Mouse (Mus musculus): ENCODE results near the gene Scn11a. TPM values are rescaled to one million over a fixed set of nuclear protein-coding genes. Genes with fewer than 3 reads are reported as not detected.

The Scn11a gene
- polyA plus RNA-seq, 1 experiment from 2014 or later: 0.13 TPM

DNA sequence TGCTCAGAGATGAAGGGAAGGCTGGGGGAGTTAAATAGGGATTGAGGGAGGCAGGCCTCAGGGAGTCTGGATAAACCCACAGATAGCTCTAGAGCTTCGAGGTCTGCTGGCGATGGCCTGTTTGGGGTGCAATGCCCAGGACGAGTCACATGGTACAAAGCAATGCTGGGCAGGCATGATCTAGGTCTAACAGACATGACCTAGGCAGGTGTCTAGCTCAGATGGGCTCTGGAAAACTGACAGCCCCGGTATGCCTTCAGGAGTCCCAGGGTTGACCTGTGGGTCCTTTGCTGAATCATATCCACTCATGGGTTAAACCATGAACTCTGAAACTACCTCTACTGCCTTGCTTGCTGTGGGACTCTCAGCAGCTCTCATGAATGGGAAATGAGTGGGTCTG lies 98.3 kb downstream of the Scn11a start:
- WGBS: 97% methylated on average over 4 of the region's 4 CpGs
- Histone ChIP-seq H3K4me3 (ENCODE audit: low read depth, low read length) (no peak overlapping the region), H3K4me1 (ENCODE audit: control insufficient read depth, insufficient read depth, low read length) (no peaks in the 10 kb centered on the region), H3K4me2 (ENCODE audit: low read depth, low read length) (no peak overlapping the region), H3K27me3 (ENCODE audit: control insufficient read depth, insufficient read depth, low read length) (no peaks in the 10 kb centered on the region), H3K36me3 (ENCODE audit: control insufficient read depth, insufficient read depth, low read length) (no peaks in the 10 kb centered on the region), H3K9ac (replicated peaks; ENCODE audit: low read depth, low read length) (no peak overlapping the region), H3K9me3 (ENCODE audit: control insufficient read depth, low read length) (no peaks in the 10 kb centered on the region), H3K27ac (ENCODE audit: low read depth, low read length) (no peak overlapping the region)
- no peak for ATAC-seq (ENCODE audit: low read depth)

DNA sequence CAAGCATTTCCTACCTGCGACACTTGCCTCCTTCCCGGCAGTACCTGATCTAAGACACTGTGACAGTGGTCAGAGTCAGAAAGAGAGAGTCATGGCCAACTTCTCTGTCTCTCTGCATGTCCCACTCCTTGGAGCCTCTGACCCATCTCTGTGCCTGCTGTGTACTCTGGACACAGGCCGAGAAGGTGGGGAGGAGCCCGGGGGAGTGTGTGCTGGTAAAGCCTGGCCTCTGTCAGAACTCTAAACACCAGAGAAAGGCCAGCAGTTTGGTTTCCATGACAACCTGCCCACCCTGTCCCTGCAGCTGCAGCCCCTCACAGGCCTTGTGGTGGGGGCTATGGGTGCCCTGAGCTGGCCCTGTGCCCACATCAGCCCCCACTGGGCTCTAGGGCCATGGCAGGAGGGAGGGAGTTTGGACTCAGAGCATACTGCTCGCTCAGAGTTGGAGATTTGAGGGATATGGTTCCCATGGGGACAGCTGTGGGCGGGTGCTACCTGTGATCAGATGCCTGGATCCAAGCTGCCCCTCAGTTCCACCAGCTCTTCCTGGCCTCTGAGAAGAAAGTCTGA lies 99.9 kb downstream of the Scn11a start:
- Histone ChIP-seq H3K4me3 (ENCODE audit: low read depth, low read length) (no peak overlapping the region), H3K9ac (replicated peaks; ENCODE audit: low read depth, low read length) (no peak overlapping the region), H3K4me2 (ENCODE audit: low read depth, low read length) (no peak overlapping the region), H3K4me1 (ENCODE audit: control insufficient read depth, insufficient read depth, low read length) (no peaks in the 10 kb centered on the region), H3K9me3 (ENCODE audit: control insufficient read depth, low read length) (no peaks in the 10 kb centered on the region), H3K36me3 (ENCODE audit: control insufficient read depth, insufficient read depth, low read length) (no peaks in the 10 kb centered on the region), H3K27me3 (ENCODE audit: control insufficient read depth, insufficient read depth, low read length) (no peaks in the 10 kb centered on the region), H3K27ac (ENCODE audit: low read depth, low read length) (no peak overlapping the region)
- WGBS: 67% methylated on average over 6 of the region's 6 CpGs
- no peak for ATAC-seq (ENCODE audit: low read depth)

DNA sequence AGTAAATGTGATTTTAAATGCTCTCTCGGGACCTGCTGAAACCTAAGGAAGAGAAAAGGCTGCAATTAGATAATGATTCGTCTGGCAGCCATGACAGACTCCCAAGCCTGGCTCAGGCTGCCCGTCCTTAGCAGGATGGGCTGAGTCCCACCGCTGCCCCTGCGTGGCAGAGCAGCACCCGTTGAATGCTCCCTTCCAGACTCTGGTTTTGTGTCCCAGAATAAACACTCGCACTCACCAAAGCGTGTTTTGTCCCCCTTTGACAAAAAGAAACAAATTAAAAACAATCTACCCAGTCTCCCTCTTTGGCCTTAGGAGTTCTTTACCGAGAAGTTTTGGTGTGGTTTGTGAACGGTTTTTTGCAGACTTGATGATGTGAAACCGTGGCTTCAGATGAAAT lies 106.0 kb downstream of the Scn11a start, which contains the start of gene Scn10a:
Gene Scn10a, minus strand, starts transcription at position 101 of the 400 bp plus-strand sequence.
- H3K4me1 ChIP-seq (ENCODE audit: control insufficient read depth, insufficient read depth, low read length): no peaks in the 10 kb centered on the region
- no peaks in the 10 kb centered on the region for H3K36me3 ChIP-seq (ENCODE audit: control insufficient read depth, insufficient read depth, low read length)
- no peaks in the 10 kb centered on the region for H3K27me3 ChIP-seq (ENCODE audit: control insufficient read depth, insufficient read depth, low read length)
- H3K4me3 ChIP-seq (ENCODE audit: low read depth, low read length): no peak within 1 kb of the TSS
- H3K9me3 ChIP-seq (ENCODE audit: control insufficient read depth, low read length): no peaks in the 10 kb centered on the region
- no peak for ATAC-seq (ENCODE audit: low read depth)
- H3K4me2 ChIP-seq (ENCODE audit: low read depth, low read length): no peak within 1 kb of the TSS
- WGBS: 86% methylated on average over 11 of the region's 11 CpGs
- no peak within 1 kb of the TSS for H3K9ac ChIP-seq (replicated peaks; ENCODE audit: low read depth, low read length)
- H3K27ac ChIP-seq (ENCODE audit: low read depth, low read length): no peak within 1 kb of the TSS

DNA sequence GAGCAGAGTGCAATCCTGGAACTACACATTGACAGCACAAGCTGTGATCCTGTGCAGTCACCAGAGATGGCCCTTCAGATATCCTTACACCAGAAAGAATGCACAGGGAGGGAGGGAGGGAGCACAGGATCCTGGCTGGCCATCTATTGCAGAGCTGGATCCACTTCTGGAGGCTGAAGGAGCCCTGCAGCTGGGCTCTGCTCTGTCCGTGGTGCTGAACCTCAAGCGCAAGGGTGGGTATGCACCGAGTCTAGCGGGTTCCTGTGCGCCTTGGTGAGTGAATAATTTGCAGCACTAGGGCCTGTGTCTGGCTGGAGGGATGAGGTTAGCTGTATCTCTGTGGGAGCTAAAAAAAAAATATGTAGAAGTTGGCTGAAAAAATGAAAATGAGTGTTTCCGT lies 118.6 kb downstream of the Scn11a start:
- H3K27me3 ChIP-seq (ENCODE audit: control insufficient read depth, insufficient read depth, low read length): no peaks in the 10 kb centered on the region
- H3K9me3 ChIP-seq (ENCODE audit: control insufficient read depth, low read length): no peaks in the 10 kb centered on the region
- no peak overlapping the region for H3K27ac ChIP-seq (ENCODE audit: low read depth, low read length)
- no peak overlapping the region for H3K9ac ChIP-seq (replicated peaks; ENCODE audit: low read depth, low read length)
- no peak for ATAC-seq (ENCODE audit: low read depth)
- no peaks in the 10 kb centered on the region for H3K36me3 ChIP-seq (ENCODE audit: control insufficient read depth, insufficient read depth, low read length)
- WGBS: 14% methylated on average over 6 of the region's 6 CpGs
- no peak overlapping the region for H3K4me3 ChIP-seq (ENCODE audit: low read depth, low read length)
- no peak overlapping the region for H3K4me2 ChIP-seq (ENCODE audit: low read depth, low read length)
- H3K4me1 ChIP-seq (ENCODE audit: control insufficient read depth, insufficient read depth, low read length): no peaks in the 10 kb centered on the region

Other genes with a start within 250 kb of the Scn11a start
- 0.27 and 0.28 TPM in 2 replicates for gene Scn5a, start 246.4 kb downstream of the Scn11a start, polyA plus RNA-seq (2014; fragmentation: Nextera tagmentation; extraction: Ambion mirVana)
- 0.03 and 9.8 TPM in 2 replicates for gene Scn10a, start 106.1 kb downstream of the Scn11a start, polyA plus RNA-seq (2014; fragmentation: Nextera tagmentation; extraction: Ambion mirVana)
- gene Wdr48, start 69.4 kb upstream of the Scn11a start, polyA plus RNA-seq (2014; fragmentation: Nextera tagmentation; extraction: Ambion mirVana): 55.6 and 68.5 TPM in 2 replicates
- gene Gorasp1, start 112.1 kb upstream of the Scn11a start, polyA plus RNA-seq (2014; fragmentation: Nextera tagmentation; extraction: Ambion mirVana): 20.6 and 23.3 TPM in 2 replicates
- 0.54 and 0.74 TPM in 2 replicates for gene Ttc21a, start 112.2 kb upstream of the Scn11a start, polyA plus RNA-seq (2014; fragmentation: Nextera tagmentation; extraction: Ambion mirVana)
- gene Csrnp1, start 159.2 kb upstream of the Scn11a start, polyA plus RNA-seq (2014; fragmentation: Nextera tagmentation; extraction: Ambion mirVana): 0.20 and 0.75 TPM in 2 replicates
- 0.03 TPM in 1 of 2 replicates, not detected in the other for gene Xirp1, start 198.1 kb upstream of the Scn11a start, polyA plus RNA-seq (2014; fragmentation: Nextera tagmentation; extraction: Ambion mirVana)
- 7.1 and 9.8 TPM in 2 replicates for gene Cx3cr1, start 244.4 kb upstream of the Scn11a start, polyA plus RNA-seq (2014; fragmentation: Nextera tagmentation; extraction: Ambion mirVana)

Data from neural tube, embryonic 14.5 days (tissue).